Mouse (Mus musculus): ENCODE measurements at regions not wholly inside any gene's neighbourhood (a gene's known extent, or its start where the extent isn't known, plus 50 kb on each side); places are given as distances from the start of the nearest gene placed in this dataset.

GRCm38 (mm10) chr6:41112861-41113610, 77.7 kb upstream of the 2210010C04Rik start:
- no peak overlapping the region for H3K4me2 ChIP-seq (replicated peaks)
- no peaks in the 10 kb centered on the region for H3K27me3 ChIP-seq (ENCODE audit: control insufficient read depth, insufficient read depth, low read length)
- H3K36me3 ChIP-seq (replicated peaks; ENCODE audit: control insufficient read depth, insufficient read depth), result no peaks in the 10 kb centered on the region
- 50% methylated on average over 7 of the region's 7 CpGs for WGBS
- ATAC-seq (ENCODE audit: low FRiP score) (peak; percentile 37; the same call in 1 of the 2 replicates), DNase-seq (ENCODE audit: low spot score) (peak; percentile 50)
- no peaks in the 10 kb centered on the region for H3K4me1 ChIP-seq (replicated peaks; ENCODE audit: control insufficient read depth, insufficient read depth, low read length)
- no peak overlapping the region for H3K4me3 ChIP-seq (replicated peaks; ENCODE audit: low read length)
- no peak overlapping the region for H3K9ac ChIP-seq
- no peak overlapping the region for H3K27ac ChIP-seq
- no peaks in the 10 kb centered on the region for H3K9me3 ChIP-seq (ENCODE audit: control insufficient read depth, low read length)

- Histone ChIP-seq H3K9ac (no peak overlapping the region), H3K9me3 (ENCODE audit: control insufficient read depth, low read length) (no peaks in the 10 kb centered on the region), H3K27me3 (ENCODE audit: control insufficient read depth, insufficient read depth, low read length) (no peaks in the 10 kb centered on the region), H3K27ac (no peak overlapping the region), H3K36me3 (replicated peaks; ENCODE audit: control insufficient read depth, insufficient read depth) (no peaks in the 10 kb centered on the region), H3K4me1 (replicated peaks; ENCODE audit: control insufficient read depth, insufficient read depth, low read length) (no peaks in the 10 kb centered on the region), H3K4me2 (replicated peaks) (no peak overlapping the region), H3K4me3 (replicated peaks; ENCODE audit: low read length) (no peak overlapping the region)
- no peak for ATAC-seq (ENCODE audit: low FRiP score)
- DNase-seq (ENCODE audit: low spot score), result no peak
These were observed 76.5 kb upstream of the 2210010C04Rik start for GRCm38 (mm10) chr6:41111829-41112228.

- ATAC-seq (ENCODE audit: low FRiP score) (no peak), DNase-seq (ENCODE audit: low spot score) (no peak)
- Histone ChIP-seq H3K36me3 (replicated peaks; ENCODE audit: control insufficient read depth, insufficient read depth) (no peaks in the 10 kb centered on the region), H3K27ac (no peak overlapping the region), H3K27me3 (ENCODE audit: control insufficient read depth, insufficient read depth, low read length) (no peaks in the 10 kb centered on the region), H3K9me3 (ENCODE audit: control insufficient read depth, low read length) (no peaks in the 10 kb centered on the region), H3K4me2 (replicated peaks) (no peak overlapping the region), H3K4me1 (replicated peaks; ENCODE audit: control insufficient read depth, insufficient read depth, low read length) (no peaks in the 10 kb centered on the region), H3K9ac (no peak overlapping the region), H3K4me3 (replicated peaks; ENCODE audit: low read length) (no peak overlapping the region)
- WGBS, result 52% methylated on average over 1 of the region's 1 CpGs
These were observed 73.6 kb upstream of the 2210010C04Rik start for GRCm38 (mm10) chr6:41108897-41109296.

- Histone ChIP-seq H3K9me3 (ENCODE audit: control insufficient read depth, low read length) (no peaks in the 10 kb centered on the region), H3K4me1 (replicated peaks; ENCODE audit: control insufficient read depth, insufficient read depth, low read length) (no peaks in the 10 kb centered on the region), H3K27ac (no peak overlapping the region), H3K9ac (no peak overlapping the region), H3K27me3 (ENCODE audit: control insufficient read depth, insufficient read depth, low read length) (no peaks in the 10 kb centered on the region), H3K4me3 (replicated peaks; ENCODE audit: low read length) (no peak overlapping the region), H3K36me3 (replicated peaks; ENCODE audit: control insufficient read depth, insufficient read depth) (no peaks in the 10 kb centered on the region), H3K4me2 (replicated peaks) (no peak overlapping the region)
- ATAC-seq (ENCODE audit: low FRiP score) (no peak), DNase-seq (ENCODE audit: low spot score) (no peak)
- 88% methylated on average over 6 of the region's 6 CpGs for WGBS
These were observed 68.5 kb upstream of the 2210010C04Rik start for GRCm38 (mm10) chr6:41103689-41104400.

GRCm38 (mm10) chr6:41101997-41102396, 66.7 kb upstream of the 2210010C04Rik start:
- no peak overlapping the region for H3K9ac ChIP-seq
- H3K4me3 ChIP-seq (replicated peaks; ENCODE audit: low read length), result no peak overlapping the region
- WGBS, result 81% methylated on average over 2 of the region's 2 CpGs
- no peaks in the 10 kb centered on the region for H3K4me1 ChIP-seq (replicated peaks; ENCODE audit: control insufficient read depth, insufficient read depth, low read length)
- H3K9me3 ChIP-seq (ENCODE audit: control insufficient read depth, low read length), result no peaks in the 10 kb centered on the region
- DNase-seq (ENCODE audit: low spot score) (no peak), ATAC-seq (ENCODE audit: low FRiP score) (no peak)
- no peaks in the 10 kb centered on the region for H3K27me3 ChIP-seq (ENCODE audit: control insufficient read depth, insufficient read depth, low read length)
- H3K27ac ChIP-seq, result no peak overlapping the region
- no peak overlapping the region for H3K4me2 ChIP-seq (replicated peaks)
- H3K36me3 ChIP-seq (replicated peaks; ENCODE audit: control insufficient read depth, insufficient read depth), result no peaks in the 10 kb centered on the region

GRCm38 (mm10) chr6:41100258-41100657, 64.9 kb upstream of the 2210010C04Rik start:
- 80% methylated on average over 2 of the region's 2 CpGs for WGBS
- Histone ChIP-seq H3K9me3 (ENCODE audit: control insufficient read depth, low read length) (no peaks in the 10 kb centered on the region), H3K36me3 (replicated peaks; ENCODE audit: control insufficient read depth, insufficient read depth) (no peaks in the 10 kb centered on the region), H3K9ac (no peak overlapping the region), H3K4me2 (replicated peaks) (no peak overlapping the region), H3K27ac (no peak overlapping the region), H3K4me3 (replicated peaks; ENCODE audit: low read length) (no peak overlapping the region), H3K4me1 (replicated peaks; ENCODE audit: control insufficient read depth, insufficient read depth, low read length) (no peaks in the 10 kb centered on the region), H3K27me3 (ENCODE audit: control insufficient read depth, insufficient read depth, low read length) (no peaks in the 10 kb centered on the region)
- no peak for ATAC-seq (ENCODE audit: low FRiP score)
- DNase-seq (ENCODE audit: low spot score), result no peak

- Histone ChIP-seq H3K9ac (no peak overlapping the region), H3K27me3 (ENCODE audit: control insufficient read depth, insufficient read depth, low read length) (no peaks in the 10 kb centered on the region), H3K27ac (no peak overlapping the region), H3K4me2 (replicated peaks) (no peak overlapping the region), H3K4me1 (replicated peaks; ENCODE audit: control insufficient read depth, insufficient read depth, low read length) (no peaks in the 10 kb centered on the region), H3K4me3 (replicated peaks; ENCODE audit: low read length) (no peak overlapping the region), H3K36me3 (replicated peaks; ENCODE audit: control insufficient read depth, insufficient read depth) (no peaks in the 10 kb centered on the region), H3K9me3 (ENCODE audit: control insufficient read depth, low read length) (no peaks in the 10 kb centered on the region)
- WGBS, result 54% methylated on average over 4 of the region's 4 CpGs
- peak; percentile 51; the same call in 1 of the 2 replicates for ATAC-seq (ENCODE audit: low FRiP score)
- DNase-seq (ENCODE audit: low spot score), result peak; percentile 66
These were observed 56.0 kb upstream of the 2210010C04Rik start for GRCm38 (mm10) chr6:41091177-41091829.
